Mouse (Mus musculus) kidney, postnatal 10 days (tissue): ENCODE results near the gene Clic3.

Experiments used
- DNase-seq: peaks from one replicate; pipeline ENCODE4 v3.0.0; 2021; ENCODE audit warnings: mixed read lengths

Gene Clic3

GRCm38 (mm10) chr2:25450853-25451647, 5.6 kb upstream of the Clic3 start:
- DNase-seq: no peak

GRCm38 (mm10) chr2:25452951-25453350, 3.7 kb upstream of the Clic3 start:
- no peak for DNase-seq

GRCm38 (mm10) chr2:25457022-25457896, 621 bp downstream of the Clic3 start:
- no peak for DNase-seq

GRCm38 (mm10) chr2:25458911-25459310, 2.3 kb downstream of the Clic3 start:
- peak; percentile 64 for DNase-seq

DNA sequence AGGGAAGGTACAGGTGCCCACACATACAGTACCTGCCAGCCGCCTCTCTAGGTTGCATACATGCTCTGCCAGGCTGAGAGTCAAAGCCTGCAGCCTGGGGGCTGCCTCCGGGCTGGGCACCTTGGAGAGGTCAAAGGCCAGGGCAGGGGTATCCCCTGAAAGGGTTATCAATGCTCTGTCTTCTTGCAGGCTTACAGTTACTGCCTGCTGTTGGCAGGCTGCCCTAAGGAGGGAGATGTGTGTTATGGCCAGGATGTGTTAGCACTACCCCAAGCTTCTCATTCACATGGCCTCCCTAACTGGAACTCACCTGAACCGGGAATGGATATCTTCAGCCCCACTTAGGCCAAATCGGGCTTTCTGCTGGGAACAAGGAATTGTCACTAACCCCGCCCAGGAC, 3.5 kb downstream of the Clic3 start:
- DNase-seq: peak; percentile 51

DNA sequence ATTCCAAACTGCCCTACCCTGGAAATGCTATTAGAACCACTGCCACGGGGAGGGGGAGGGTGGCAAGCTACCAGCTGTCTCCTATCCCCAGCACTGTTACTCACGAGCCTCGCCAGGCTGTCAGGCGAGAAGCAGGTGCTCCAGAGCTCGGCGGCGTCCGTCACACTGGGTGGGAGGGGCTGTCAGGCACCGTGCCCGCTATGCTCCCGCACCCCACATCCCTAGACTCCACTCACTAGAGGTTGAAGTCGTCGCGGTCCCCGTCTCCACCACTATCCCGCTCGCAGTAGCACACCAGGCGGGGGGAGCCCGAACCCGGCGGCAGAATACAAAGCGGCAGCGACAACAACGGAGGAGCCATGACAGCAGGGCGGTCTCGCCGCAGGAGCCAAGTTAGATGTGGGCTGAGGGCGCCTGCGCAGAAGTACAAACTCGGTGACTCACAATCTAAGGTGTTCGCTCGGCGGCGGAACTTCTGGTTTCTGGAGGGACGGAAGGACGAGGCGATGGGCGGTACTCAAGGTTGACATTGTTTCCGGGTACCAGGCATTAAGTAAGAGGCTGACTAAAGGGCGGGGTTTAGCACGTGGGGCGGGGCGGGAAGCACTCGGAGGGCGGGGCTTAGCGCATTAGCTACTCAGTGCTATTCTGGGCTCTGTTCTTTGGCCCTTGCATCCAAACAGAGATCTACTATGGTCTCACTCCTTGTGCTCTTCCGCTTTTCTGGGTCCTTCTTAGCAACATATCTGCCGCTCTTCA, 4.1 kb downstream of the Clic3 start, which contains the start of gene Paxx:
Gene Paxx (minus strand): TSS at position 544 of the 759 bp plus-strand sequence.
- peak; percentile 95 for DNase-seq

DNA sequence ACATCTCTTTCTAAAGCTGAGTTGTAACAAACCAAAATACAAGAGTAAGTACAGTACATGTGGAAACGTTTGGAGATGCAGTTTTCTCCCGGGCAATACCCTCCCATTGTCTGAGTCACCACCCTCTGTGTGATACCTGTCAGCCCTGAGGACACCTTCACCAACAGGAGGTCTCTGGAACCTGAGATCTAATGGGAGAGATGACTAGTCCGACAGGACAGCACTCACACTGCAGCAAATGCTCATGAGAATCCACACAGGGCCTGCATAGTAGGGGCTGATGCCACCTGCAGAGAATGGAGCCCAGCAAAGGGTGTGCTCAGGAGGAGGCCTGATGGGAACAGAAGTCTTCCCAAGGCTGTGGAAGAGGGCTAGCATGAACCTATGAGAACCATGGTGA, 4.8 kb downstream of the Clic3 start:
- DNase-seq: no peak

DNA sequence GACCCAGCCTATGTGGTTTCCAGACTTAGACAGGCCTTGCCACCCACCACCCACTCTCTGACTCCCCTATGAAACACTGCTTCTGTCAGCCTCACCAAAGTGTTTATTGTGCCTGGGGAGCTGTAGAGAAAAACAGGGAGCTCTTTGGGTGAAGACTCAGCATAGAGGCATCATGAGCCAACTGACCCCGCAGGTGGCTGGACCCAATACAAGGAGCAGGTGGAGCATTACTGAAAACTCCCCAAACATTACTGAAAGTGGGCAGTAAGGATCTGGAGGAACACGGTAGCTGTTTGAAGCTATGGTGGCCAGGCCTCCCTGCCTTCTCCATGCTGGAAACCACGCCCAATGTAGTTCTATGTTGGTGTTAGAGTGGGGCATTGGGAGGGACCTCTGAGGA, 7.0 kb downstream of the Clic3 start:
- DNase-seq: no peak

GRCm38 (mm10) chr2:25465256-25465655, 8.6 kb downstream of the Clic3 start:
- no peak for DNase-seq

DNA sequence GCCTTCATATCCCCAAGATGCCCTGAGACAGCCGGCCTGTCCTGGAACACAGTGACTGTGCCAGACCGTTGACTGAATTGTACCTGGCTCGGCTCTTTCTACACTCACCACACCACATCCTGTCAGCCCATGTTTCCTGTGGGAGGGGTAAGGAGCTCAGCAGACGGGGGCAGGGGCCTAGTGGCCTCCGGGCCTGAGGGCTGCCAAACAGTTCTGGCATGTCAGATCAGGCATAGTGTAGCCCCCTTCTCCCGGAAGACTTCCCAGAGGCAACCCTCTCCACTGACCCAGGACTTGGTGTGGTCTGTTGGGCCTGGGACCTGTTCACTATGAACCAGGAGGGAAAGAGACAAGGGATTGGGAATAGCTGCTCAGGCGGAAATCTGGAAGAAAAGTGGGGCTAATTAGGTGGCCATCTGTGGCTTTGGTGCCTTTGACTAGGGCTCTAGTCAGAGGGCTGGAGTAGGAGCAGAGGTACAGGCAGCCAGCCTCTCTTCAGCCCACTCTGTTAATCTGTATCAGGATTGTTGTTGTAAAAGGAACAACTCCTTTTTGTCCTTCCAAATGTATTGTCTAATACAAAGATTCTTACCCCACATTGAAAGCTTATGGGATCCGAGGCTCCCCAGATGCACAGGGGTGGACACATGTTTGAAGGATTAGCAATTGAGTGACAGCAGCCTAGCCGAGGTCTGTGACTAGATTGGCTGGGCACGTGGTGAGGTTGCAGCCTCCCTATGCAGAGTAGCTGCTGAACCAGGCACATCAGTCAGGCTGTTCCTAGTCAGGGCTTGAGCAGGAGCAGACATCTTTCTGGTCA, 9.4 kb downstream of the Clic3 start:
- DNase-seq: no peak

DNA sequence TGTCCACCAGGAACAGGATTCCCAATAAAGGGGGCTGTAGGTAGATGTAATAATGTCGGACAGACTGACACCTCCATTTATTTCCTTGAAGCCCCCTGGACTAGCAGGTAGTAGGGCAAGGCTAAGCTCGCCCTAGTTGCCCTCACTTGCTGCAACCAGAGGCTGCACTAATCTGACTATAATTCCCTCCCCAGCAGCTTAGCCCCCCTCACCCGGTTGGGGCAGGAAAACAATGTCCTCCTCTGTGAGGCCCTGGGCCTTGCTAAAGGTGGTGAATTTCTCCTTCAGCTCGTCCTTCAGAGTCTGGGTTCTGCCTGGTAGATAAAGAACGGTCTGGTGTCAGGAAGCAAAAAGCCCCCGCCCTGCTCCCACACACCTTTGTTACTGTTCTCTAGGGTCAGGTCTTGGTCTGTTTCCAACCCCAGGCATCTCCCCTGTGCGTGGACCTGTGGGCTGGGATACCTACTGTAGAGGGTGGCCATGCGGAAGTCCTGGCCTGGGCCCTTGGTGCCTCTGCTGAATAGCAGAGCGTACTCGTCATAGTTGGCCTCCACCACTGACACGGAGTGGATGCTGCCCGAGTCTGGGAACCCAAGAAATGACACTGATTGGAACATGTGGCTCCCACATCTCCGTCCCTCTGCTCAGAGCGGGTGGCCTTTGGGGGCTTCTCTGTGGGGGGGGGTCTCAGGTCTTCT, 11.1 kb downstream of the Clic3 start:
- no peak for DNase-seq

- DNase-seq: peak; percentile 73
These were observed 12.6 kb downstream of the Clic3 start for GRCm38 (mm10) chr2:25468962-25469915.

DNA sequence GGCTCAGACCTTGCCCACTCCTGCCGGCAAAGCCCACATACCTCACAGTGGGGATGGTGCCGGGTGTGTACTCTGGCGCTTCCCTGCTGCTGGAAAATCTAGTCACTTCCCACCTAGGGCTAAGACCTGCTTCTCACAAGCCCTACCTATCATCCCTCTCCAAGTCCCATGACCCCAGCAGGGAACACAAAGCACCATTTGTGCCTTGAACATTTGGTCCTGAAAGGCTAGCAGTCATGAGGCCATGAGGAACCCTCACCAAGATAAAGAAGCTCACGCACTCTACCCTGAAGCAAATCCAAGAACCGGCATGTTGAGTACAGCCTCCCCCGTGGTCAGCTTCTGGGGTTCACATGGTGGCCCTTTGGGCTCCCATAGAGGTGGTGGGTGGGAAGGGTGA, 13.3 kb downstream of the Clic3 start, which contains the start of gene Ptgds:
Gene Ptgds (minus strand): TSS at position 78 of the 400 bp plus-strand sequence.
- no peak for DNase-seq

DNA sequence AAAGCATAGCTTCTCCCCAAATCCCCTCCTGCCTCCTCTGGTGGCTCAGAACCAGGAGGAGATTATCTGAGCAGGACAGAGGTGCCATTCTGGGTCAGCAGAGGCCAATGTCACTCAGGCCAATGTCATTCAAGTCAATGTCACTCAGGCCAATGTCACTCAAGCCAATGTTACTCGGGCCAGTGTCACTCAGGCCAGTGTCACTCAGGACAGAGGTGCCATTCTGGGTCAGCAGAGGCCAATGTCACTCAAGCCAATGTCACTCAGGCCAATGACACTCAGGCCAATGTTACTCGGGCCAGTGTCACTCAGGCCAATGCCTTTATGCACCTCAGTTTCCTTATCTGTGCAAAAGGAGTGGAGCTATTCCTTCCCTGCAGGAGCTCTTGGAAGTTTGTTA, 15.9 kb downstream of the Clic3 start:
- DNase-seq: no peak

DNA sequence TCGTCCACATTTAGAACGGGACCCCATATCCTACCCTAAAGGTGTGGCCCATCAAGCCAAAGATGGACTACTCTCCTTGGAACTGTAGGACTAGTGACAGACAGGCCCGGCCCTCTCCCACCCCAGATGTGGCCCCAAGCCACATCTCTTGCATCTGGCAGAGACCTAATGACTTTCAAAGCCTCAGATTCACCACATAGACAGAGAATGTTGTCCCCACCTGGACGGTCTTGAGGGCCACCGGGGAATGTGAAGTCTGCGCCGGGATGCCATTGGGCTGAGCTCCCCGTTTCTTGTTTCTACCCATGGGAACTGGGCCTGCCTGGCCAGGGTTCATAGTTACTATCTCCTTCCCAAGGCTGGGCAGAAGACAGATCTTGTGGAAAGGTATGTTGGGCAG, 20.9 kb downstream of the Clic3 start:
- DNase-seq: no peak

DNA sequence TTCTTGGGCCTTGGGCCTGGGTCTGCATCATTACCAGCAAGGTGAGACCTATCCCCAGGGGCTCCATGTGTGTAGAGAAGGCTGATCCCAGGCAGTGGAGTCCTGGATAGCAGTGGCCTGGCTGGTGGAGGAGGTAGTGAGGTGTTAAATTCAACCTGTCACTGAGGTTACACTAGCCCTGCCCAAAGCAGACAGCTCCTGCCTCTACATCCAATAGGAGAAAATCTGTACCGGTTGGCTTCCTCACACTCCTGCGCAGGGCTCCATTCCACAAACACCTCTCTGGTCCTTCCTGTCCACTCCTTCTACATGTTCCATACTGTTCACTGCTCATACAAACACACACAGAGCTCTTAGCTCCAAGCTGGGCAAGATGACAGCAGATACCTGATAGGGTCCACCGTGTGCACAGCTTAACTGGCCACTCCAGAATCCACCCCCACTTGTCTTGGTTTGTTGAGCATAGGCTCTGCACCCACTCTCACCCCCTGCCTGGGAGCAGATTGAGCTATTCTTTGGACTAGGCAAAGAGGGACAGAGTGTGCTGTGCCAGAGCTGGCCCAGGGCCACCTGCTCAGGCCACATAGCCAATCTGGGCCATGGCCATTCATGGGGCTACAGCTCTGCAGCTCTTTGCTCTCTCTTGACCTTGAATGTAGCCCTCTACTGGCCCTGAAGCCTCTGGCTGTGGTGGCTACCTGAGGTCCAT, 21.5 kb downstream of the Clic3 start:
- no peak for DNase-seq

- no peak for DNase-seq
These were observed 23.1 kb downstream of the Clic3 start for GRCm38 (mm10) chr2:25479551-25480311.

DNA sequence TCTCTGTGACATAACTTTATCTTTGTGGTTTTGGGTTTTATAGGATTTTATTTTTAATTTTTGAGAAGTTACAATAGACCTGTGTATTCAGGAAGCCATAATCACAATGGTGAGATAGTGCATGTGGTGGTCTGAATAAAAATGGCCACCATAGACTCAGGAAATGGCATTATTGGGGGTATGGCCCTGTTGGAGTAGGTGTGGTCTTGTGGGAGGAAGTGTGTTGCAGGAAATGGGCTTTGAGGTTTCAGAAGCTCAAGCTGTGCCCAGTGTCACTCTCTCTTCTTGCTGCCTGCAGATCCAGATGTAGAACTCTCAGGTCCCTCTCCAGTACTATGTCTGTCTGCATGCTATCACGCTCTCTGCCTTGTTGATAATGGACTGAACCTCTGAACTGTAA, 23.9 kb downstream of the Clic3 start:
- no peak for DNase-seq

DNA sequence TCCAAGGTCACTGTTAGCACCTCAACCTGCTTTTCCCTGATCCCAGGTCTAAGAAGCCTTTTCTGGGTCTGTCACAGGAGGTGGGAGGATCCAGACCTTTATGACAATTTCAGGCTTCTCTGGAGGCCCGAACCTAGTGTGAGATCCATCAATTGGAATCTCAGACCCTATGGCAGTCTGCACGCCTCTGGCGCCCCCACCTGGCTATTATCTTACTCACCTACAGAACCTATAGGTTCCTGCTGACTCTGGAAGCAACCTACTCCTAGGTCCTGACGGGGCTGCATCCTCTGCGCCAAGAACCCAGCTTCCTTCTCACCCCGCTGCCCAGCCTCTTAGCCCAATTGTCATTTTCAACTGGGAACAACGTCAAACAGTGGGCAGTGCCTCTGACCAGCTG, 26.3 kb downstream of the Clic3 start:
- DNase-seq: peak; percentile 66
